In the genomic region with DNA sequence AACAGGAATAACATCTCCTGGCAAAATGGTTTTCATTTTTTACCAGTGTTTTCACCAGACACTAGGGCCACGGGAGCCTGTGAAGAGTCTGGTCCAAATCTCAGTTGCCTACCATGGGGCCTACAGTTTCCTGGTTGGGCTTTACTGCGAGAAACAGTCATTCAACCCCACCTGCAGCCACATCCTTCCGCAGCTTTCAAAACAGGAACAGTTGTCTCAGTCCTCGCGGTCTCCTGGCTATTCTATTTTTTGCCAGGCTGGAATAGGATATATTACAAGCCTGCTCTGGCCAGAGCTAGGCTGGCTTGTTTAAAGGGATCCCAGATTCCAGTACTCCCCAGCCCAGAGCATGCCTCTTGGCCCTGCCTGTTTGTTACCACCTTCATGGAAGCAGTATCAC, we compare ENCODE assay signal across 17 mouse cellular contexts. TPM values are rescaled to one million over a fixed set of nuclear protein-coding genes. Genes with fewer than 3 reads are reported as not detected.
DNase-seq lines count a peak whose midpoint lies in the region; ATAC-seq and TF ChIP-seq lines count a peak whose summit lies in the region.
"Had no signal": no experiment of that assay in that cellular context is flagged by ENCODE, and none has a peak within 500 bp of the region (broad histone marks: within the 10 kb centered on the region; RNA-seq: fewer than 3 reads in every experiment).

No protein-coding gene starts in this region.

- no peaks in the 10 kb centered on the region for H3K36me3 ChIP-seq in thymus, adult 2 months (ENCODE audit: control insufficient read depth, insufficient read depth, low read length)
- H3K36me3 ChIP-seq in heart, embryonic 15.5 days: no peaks in the 10 kb centered on the region
- no peaks in the 10 kb centered on the region for H3K36me3 ChIP-seq in midbrain, embryonic 11.5 days (ENCODE audit: control insufficient read depth, insufficient read depth, low read length)
- H3K36me3 ChIP-seq: midbrain, embryonic 12.5 days had no signal

- no peak for ATAC-seq in heart, embryonic 15.5 days (replicated peaks; ENCODE audit: insufficient number of reproducible peaks, insufficient read depth, low FRiP score, low read depth)
- no peak for ATAC-seq in midbrain, embryonic 11.5 days (ENCODE audit: low FRiP score)
- ATAC-seq: intestine, embryonic 16.5 days had no signal

- peak overlapping the region; percentile 4; the same call in 1 of the 2 replicates for H3K4me2 ChIP-seq in heart, embryonic 15.5 days
- H3K4me2 ChIP-seq in midbrain, embryonic 11.5 days: no peak overlapping the region
- H3K4me2 ChIP-seq: midbrain, embryonic 12.5 days had no signal

- H3K9ac ChIP-seq in heart, embryonic 15.5 days: no peak overlapping the region
- no peak overlapping the region for H3K9ac ChIP-seq in midbrain, embryonic 11.5 days (ENCODE audit: low read length)
- H3K9ac ChIP-seq: liver, embryonic 14.5 days; midbrain, embryonic 12.5 days had no signal

- no peaks in the 10 kb centered on the region for H3K27me3 ChIP-seq in thymus, adult 2 months (ENCODE audit: control insufficient read depth, insufficient read depth, low read length)
- H3K27me3 ChIP-seq in heart, embryonic 15.5 days: no peaks in the 10 kb centered on the region
- H3K27me3 ChIP-seq in midbrain, embryonic 11.5 days (ENCODE audit: control insufficient read depth, insufficient read depth, low read length): no peaks in the 10 kb centered on the region
- H3K27me3 ChIP-seq: midbrain, embryonic 12.5 days had no signal

- peaks cover 4% of the 10 kb centered on the region; the same call in 1 of the 2 replicates for H3K4me1 ChIP-seq in thymus, adult 2 months (replicated peaks; ENCODE audit: control insufficient read depth, insufficient read depth, low read length)
- 0 out of 2 replicates have a peak, but pooled peaks cover 2% of the 10 kb centered on the region for H3K4me1 ChIP-seq in heart, embryonic 15.5 days (replicated peaks)
- H3K4me1 ChIP-seq in midbrain, embryonic 11.5 days (ENCODE audit: control insufficient read depth, insufficient read depth, low read length): no peaks in the 10 kb centered on the region
- H3K4me1 ChIP-seq: midbrain, embryonic 12.5 days had no signal

- no peaks in the 10 kb centered on the region for H3K9me3 ChIP-seq in heart, embryonic 15.5 days (replicated peaks)
- no peaks in the 10 kb centered on the region for H3K9me3 ChIP-seq in midbrain, embryonic 11.5 days (ENCODE audit: control insufficient read depth, low read length)
- H3K9me3 ChIP-seq: midbrain, embryonic 12.5 days had no signal

- WGBS in thymus, adult 2 months: 4% methylated on average over 5 of the region's 5 CpGs
- 28% methylated on average over 5 of the region's 5 CpGs for WGBS in heart, embryonic 15.5 days
- WGBS in midbrain, embryonic 11.5 days: 42% methylated on average over 5 of the region's 5 CpGs

- DNase-seq in thymus, adult 2 months: peak; percentile 16
- DNase-seq in thymus, postnatal 10 days (ENCODE audit: low spot score in 2 of 2): no peak
- DNase-seq in natural killer cell, adult 2 months (ENCODE audit: low spot score in 2 of 2): peak; percentile 32
- DNase-seq in adrenal gland, postnatal 10 days: no peak
- DNase-seq in midbrain, embryonic 11.5 days (ENCODE audit: low spot score, missing footprints): no peak
- DNase-seq in frontal cortex, postnatal 14 days (ENCODE audit: low spot score in 2 of 2): no peak
- DNase-seq: adrenal gland, adult 8-10 months; cerebellum, adult 9-11 months; layer of hippocampus, postnatal 36 days; lung, postnatal 10 days; right cerebral cortex, postnatal 4 days had no signal

- no peak overlapping the region for H3K4me3 ChIP-seq in thymus, adult 2 months (ENCODE audit: control insufficient read depth, insufficient read depth, low read length)
- no peak overlapping the region for H3K4me3 ChIP-seq in heart, embryonic 15.5 days
- H3K4me3 ChIP-seq in midbrain, embryonic 11.5 days (ENCODE audit: low read depth, low read length): no peak overlapping the region
- H3K4me3 ChIP-seq: midbrain, embryonic 12.5 days; myocyte had no signal

- no peak for TF ChIP-seq POLR2A in thymus, adult 2 months (IDR thresholded peaks at IDR 0.05; ENCODE audit: control insufficient read depth, extremely low read depth, insufficient read depth, low read length, poor library complexity)

- H3K27ac ChIP-seq in thymus, adult 2 months (ENCODE audit: control insufficient read depth, insufficient read depth, low read length): no peak overlapping the region; the same call in 1 of the 2 replicates
- peak overlapping the region; percentile 56 for H3K27ac ChIP-seq in heart, embryonic 15.5 days
- no peak overlapping the region for H3K27ac ChIP-seq in midbrain, embryonic 11.5 days (ENCODE audit: low read depth, low read length)
- H3K27ac ChIP-seq: kidney, postnatal 0 days; liver, embryonic 14.5 days; midbrain, embryonic 12.5 days had no signal

- no peak for TF ChIP-seq CTCF in thymus, adult 2 months (IDR thresholded peaks at IDR 0.05; ENCODE audit: borderline replicate concordance, control insufficient read depth, extremely low read depth, insufficient read depth, low read length, poor library complexity)

RNA-seq across cellular contexts. Expression of a gene that starts 21.2 kb away (rescaled TPM):
- polyA plus RNA-seq in thymus, adult 2 months (2012; rRNA removed): 8.3 and 10.7 TPM in 2 replicates
- polyA plus RNA-seq in heart, embryonic 15.5 days (2015; fragmentation: Nextera tagmentation; extraction: Ambion mirVana): 69.0 and 82.6 TPM in 2 replicates
- 1 to 10 TPM; 1.6 to 8.2 TPM for total RNA-seq in adrenal gland, postnatal 10 days (2021)
- polyA plus RNA-seq in midbrain, embryonic 11.5 days (2014; fragmentation: Nextera tagmentation; extraction: Ambion mirVana): 29.8 and 30.0 TPM in 2 replicates

Comparison
In these comparisons a context has a peak if more than half of its experiments do, and no peak if none do; other contexts are left out.
1. DNase-seq: peak in thymus, adult 2 months (single experiment) and natural killer cell, adult 2 months (2 of 2); none in thymus, postnatal 10 days (0 of 2), adrenal gland, postnatal 10 days (single experiment), midbrain, embryonic 11.5 days (single experiment) and frontal cortex, postnatal 14 days (0 of 2).